Mouse (Mus musculus): ENCODE results near the gene Nf1. TPM values are rescaled to one million over a fixed set of nuclear protein-coding genes. Genes with fewer than 3 reads are reported as not detected.
A peak's percentile ranks its signal among the peaks of the same experiment; 100 is the strongest.

The Nf1 gene
- total RNA-seq, 2 experiments from 2014 or later = 15.8 to 17.4 TPM

- no peak for DNase-seq
Observed at GRCm38 (mm10) chr11:79527739-79528384, 188.4 kb downstream of the Nf1 start.

- no peak for DNase-seq
Observed at GRCm38 (mm10) chr11:79528601-79529000, 189.1 kb downstream of the Nf1 start.

DNA sequence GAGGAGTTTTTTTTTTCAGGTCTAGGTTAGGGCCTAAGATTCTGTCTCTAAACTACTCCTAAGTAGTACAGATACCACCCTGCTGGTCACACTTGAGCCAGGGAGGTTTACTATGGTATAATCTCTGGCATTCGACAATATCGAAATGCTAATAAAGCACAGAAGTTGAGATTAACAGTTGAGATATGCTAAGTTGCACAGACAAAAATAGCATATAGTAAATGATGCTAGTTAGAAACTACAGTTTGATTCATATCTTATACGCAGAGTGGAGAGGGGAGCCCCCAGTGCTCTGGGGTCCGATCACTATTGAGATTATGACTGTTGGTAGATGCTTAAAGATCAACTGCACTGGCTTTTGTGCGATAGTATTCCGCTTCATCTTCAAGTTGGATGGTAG is 189.7 kb downstream of the Nf1 start:
- no peak for DNase-seq

- DNase-seq = no peak
Observed at GRCm38 (mm10) chr11:79529736-79530135, 190.2 kb downstream of the Nf1 start.

- DNase-seq = peak; percentile 34
Observed at GRCm38 (mm10) chr11:79530333-79530761, 190.9 kb downstream of the Nf1 start, which contains the start of the genes Evi2 and Evi2a. Gene Evi2, minus strand, starts transcription at chr11:79530589. Gene Evi2a, minus strand, starts transcription at chr11:79530609.

GRCm38 (mm10) chr11:79530774-79531173 is 191.3 kb downstream of the Nf1 start:
- DNase-seq = no peak

DNA sequence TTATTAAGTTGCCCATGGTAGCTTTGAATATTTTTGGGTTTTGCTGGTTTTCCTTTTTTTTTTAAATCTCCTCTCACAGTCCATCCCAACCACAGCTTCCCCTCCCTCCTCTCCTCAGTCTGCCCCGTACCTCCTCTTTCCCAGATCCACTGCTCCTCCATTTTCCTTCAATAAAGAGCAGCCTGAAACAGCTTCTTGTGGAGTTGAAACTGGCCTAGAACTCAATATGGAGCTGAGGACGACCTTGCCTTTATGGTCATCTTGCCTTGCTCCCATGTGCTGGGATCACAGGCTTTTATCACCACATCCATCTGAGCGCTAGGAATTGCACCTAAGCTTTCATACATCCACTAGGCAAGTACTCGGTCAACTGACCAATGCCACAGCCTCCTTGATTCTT is 192.0 kb downstream of the Nf1 start:
- DNase-seq = no peak

DNA sequence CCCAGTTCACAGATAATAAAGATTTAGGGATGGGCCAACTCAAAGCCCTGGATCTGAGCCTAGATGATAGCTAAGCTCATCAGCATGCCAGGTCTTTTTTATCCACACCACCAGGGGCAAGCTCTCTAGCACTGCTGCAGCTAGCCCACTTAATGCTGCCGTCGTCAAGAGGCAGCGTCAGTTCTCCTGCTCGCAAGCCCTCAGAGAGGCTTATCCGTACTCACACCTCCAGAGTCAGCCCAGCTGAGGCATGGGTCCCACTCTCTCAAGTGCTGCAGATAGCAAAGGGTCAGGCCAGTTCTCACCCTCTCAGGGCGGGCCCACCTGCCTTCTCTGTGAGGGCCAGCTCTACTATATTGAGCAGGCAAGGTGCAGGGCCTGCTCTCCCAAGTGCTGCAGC is 193.8 kb downstream of the Nf1 start:
- DNase-seq = no peak

DNA sequence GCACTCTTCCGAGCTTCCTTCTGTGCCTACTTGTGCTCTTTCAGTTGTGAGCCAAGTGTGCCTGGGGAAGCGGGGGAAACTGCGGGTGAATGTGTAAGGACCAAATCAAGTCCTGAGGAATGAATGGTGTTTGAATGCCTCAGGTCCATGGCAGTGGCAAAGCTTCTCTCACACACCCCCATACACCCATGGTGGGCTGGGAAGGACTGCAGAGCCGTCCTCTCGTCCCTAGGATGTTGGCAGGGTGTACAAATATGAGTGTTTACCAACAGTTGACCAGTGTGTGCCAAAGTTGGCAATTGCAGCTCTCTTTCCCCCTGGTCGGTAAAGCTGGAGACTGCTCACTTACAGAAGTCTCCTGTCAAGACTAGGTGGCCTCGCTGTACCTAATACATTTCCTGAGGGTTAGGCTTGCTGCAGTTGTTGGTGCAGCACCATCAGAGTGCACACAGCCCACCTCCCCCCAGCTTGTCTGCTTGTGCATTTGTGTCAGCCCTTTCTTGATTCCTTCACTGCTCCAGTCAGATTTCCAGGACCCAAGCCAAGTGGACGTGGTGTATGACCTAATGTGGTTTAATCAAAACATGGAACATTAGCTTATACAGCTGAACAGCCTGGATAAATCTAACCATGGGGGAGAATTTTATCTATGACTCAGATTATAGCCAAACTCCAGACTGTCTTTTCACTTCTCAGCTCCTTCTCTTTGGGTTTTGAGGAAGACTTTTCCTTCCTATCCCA is 194.6 kb downstream of the Nf1 start:
- DNase-seq = no peak

DNA sequence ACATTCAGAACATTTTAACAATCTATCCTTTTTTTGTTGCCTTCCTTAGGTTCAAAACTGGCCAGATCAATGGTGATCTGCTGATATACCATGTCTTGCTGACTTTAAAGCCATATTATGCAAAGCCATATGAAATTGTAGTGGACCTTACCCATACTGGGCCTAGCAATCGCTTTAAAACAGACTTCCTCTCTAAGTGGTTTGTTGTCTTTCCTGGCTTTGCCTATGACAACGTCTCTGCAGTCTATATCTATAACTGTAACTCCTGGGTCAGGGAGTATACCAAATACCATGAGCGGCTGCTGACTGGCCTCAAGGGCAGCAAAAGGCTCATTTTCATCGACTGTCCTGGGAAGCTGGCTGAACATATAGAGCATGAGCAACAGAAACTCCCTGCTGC is 196.1 kb downstream of the Nf1 start:
- DNase-seq = no peak

GRCm38 (mm10) chr11:79536293-79536692 is 196.8 kb downstream of the Nf1 start:
- DNase-seq = no peak

DNA sequence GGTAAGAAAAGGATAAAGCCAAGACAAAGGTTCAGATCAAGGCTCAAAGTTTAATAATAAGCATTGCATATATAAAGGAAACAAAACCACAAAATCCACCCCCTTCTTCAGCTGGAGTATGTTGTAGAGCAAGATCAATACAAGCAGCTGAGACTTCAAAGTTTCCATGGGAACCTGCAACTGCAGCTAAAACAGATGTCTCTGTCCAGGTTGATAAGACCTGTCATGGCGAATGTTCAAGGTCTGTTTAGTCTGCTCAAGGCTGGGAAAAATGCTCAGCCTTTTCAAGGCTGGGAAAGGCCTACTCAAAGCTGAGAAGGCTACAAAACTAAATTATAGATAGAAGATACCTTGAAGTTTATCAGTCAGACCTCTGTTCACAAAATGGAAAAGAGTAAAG is 213.1 kb downstream of the Nf1 start:
- DNase-seq = no peak

DNA sequence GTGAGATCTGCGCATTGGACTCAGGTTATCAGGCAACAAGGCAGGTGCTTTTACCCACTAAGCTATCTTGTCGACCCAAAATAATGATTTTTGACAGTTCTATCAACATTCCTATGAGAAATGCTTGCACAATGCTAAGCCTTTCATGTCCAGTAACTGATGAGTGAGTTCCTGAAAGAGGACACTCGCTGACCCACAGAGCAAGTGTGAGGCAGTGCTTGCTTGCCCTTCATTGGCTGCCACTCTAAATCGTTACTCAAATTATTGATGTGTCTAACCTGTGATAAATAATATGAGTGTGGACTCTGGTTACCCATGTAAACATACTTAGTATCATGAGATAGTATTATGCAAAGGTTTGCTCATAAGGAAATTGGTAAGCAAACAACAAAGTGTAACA is 221.0 kb downstream of the Nf1 start:
- DNase-seq = no peak

- no peak for DNase-seq
Observed at GRCm38 (mm10) chr11:79563493-79563892, 224.0 kb downstream of the Nf1 start.

- no peak for DNase-seq
Observed at GRCm38 (mm10) chr11:79566947-79567346, 227.5 kb downstream of the Nf1 start.

DNA sequence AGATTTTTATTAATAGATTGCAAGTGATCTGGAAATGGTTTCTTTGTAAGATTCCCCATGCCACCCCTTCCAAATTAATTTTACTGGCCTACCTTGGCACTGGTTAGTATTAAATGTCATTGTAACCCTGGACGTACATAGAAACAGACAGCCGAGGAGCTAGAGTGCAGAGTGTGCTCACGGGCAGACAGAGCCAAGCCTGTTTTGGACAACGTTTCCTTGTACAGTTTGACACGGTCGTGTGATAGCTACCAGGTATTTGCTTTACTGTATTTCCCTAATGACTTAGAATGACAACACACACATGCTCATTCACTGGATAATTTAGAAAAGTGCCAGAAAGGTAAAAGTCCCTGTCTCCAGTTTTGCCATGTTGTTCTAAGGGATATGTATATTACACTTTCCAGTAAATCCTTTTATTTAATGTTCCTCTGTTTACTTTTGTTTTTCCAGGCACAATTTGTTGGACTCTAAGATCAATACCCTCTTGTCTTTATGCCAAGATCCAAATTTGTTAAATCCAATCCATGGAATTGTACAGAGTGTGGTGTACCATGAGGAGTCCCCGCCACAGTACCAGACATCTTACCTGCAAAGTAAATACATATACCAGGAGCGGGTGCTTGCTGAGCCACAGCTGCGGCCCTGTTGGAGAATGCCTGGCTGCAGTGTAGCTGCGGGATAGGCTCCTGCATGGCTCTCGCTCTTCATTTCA is 228.9 kb downstream of the Nf1 start:
- DNase-seq = no peak

- no peak for DNase-seq
Observed at GRCm38 (mm10) chr11:79570319-79570718, 230.8 kb downstream of the Nf1 start.

DNA sequence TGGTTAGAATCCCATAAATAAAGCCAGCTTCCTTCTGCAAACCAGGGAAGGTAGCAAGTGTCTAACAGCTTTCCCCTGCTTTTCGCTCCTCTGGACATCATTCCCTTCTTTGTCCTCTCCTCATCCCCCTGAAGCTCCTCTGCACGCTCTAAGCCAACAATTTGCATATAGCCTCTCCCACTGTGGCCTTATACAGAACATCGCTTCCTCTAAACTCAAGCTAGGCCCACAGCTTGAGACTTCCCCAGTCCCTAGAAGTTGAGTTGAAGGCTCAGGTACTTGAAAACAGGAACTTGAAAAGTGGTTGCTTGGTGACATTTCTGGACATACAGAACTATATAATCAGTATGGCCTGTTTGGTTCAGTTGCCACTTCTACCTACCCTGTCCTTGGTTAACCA is 234.3 kb downstream of the Nf1 start:
- no peak for DNase-seq

DNA sequence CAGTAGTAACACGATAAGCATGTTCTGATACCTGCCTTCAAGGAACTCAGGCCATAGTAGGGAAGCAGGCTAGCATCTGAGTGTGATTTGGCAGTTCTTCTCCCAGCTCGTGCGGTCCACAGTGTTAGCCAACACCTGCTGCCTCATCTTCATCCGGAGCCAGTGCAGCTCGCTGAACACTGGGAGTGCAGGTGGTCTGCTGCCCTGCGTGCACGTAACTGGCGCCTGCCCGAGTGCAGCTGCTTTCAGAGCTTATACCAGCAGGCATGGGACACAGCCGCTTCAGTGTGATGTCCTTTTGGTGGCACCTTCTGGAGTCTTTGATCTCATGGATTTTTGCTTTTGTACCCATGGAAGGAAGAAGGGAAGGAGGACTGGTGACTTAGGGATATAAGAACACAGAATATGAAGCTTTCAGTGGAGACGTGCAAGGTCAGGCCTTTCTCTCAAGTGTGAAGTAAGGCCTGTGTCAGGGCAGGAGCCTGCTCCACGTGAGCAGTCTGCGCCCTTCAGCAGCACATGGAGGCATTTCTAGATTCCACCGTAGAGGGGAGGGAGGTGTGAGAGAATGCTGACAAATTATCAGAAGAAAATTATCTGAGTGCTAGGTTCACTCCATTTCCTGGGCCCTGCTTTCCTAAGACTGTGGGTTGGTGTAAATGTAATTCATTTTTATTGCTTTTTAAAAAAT is 236.0 kb downstream of the Nf1 start:
- DNase-seq = no peak

GRCm38 (mm10) chr11:79577741-79578140 is 238.2 kb downstream of the Nf1 start:
- DNase-seq = peak; percentile 40

GRCm38 (mm10) chr11:79580660-79581059 is 241.2 kb downstream of the Nf1 start:
- DNase-seq = no peak

GRCm38 (mm10) chr11:79581257-79581656 is 241.8 kb downstream of the Nf1 start:
- no peak for DNase-seq

- no peak for DNase-seq
Observed at GRCm38 (mm10) chr11:79584191-79584590, 244.7 kb downstream of the Nf1 start.

Data from gastrocnemius, postnatal 25 days (tissue).